Mouse (Mus musculus): ENCODE measurements around the gene Mfsd1. TPM values are rescaled to one million over a fixed set of nuclear protein-coding genes. Genes with fewer than 3 reads are reported as not detected.

The Mfsd1 gene
- 27.9 and 29.4 TPM in 2 replicates for polyA plus RNA-seq (2015; fragmentation: Nextera tagmentation; extraction: Ambion mirVana)

DNA sequence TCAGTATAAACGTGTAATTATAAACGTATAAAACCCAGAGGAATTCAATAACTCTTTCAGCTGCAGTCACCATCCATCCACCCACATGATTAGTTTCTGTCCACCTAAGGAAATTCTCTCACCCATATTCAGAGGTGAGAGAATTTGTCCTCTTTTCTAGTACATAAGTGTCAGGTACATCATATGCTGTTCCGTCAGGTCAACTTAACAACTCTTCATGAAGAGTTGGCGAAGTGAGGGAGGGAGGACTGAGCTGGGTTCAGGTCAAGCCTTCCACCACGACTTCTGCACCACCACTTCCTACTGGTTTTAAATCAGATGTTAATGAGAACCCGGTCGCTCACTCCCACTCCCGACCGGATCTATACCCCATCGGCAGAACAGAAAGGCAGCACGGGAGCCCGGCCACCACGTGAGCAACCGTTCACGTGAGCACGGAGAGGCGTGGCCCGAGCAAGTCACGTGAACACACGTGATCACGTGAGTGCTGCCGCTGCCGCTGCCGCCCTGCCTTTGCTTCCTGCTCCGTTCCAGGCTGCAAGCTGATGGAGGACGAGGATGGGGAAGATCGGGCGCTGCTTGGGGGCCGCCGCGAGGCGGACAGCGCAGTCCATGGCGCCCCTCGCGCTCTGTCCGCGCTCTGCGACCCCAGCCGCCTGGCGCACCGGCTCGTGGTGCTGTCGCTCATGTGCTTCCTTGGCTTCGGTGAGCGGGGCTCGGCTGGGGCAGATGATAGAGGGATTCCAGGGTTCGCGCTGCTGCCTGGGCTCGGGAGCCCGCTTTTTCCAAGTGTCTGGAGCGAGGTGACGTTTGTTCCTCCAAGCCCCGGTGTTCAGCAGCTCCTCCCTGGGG, at the start of gene Mfsd1:
Gene Mfsd1 (plus strand): TSS at position 469 of the 852 bp plus-strand sequence.

Other genes with a start within 250 kb of the Mfsd1 start
- 17.3 and 18.0 TPM in 2 replicates for gene Mlf1, start 208.6 kb upstream of the Mfsd1 start, polyA plus RNA-seq (2015; fragmentation: Nextera tagmentation; extraction: Ambion mirVana)
- gene Gm17402, start 207.6 kb upstream of the Mfsd1 start, polyA plus RNA-seq (2015; fragmentation: Nextera tagmentation; extraction: Ambion mirVana) = not detected in 2 replicates
- 25.3 and 29.3 TPM in 2 replicates for gene Gfm1, start 152.6 kb upstream of the Mfsd1 start, polyA plus RNA-seq (2015; fragmentation: Nextera tagmentation; extraction: Ambion mirVana)
- 253 and 270 TPM in 2 replicates for gene Lxn, start 118.8 kb upstream of the Mfsd1 start, polyA plus RNA-seq (2015; fragmentation: Nextera tagmentation; extraction: Ambion mirVana)
- 5.4 and 5.9 TPM in 2 replicates for gene Rarres1, start 67.2 kb upstream of the Mfsd1 start, polyA plus RNA-seq (2015; fragmentation: Nextera tagmentation; extraction: Ambion mirVana)

Data from neural tube, postnatal 0 days (tissue).